Mouse (Mus musculus) hindbrain, embryonic 15.5 days (tissue): Measurements from ENCODE around the gene Abhd13. TPM values are rescaled to one million over a fixed set of nuclear protein-coding genes. Genes with fewer than 3 reads are reported as not detected.

Source experiments
- ATAC-seq: fragments of 200-750 bp; cut with Nextera tagmentation; 2 replicates; pipeline ENCODE4 v1.8.0; 2017; ENCODE audit warnings: low read depth, moderate number of reproducible peaks, moderate TSS enrichment; ENCODE audit not compliant: low FRiP score
- H3K27ac ChIP-seq: fragments of 300-500 bp; sonication (generic); replicated peaks from 2 replicates; pipeline ENCODE4 v1.5.1; 2015; ENCODE audit warnings: mild to moderate bottlenecking, inconsistent platforms
- H3K27me3 ChIP-seq: fragments of 300-500 bp; sonication (generic); 2 replicates; pipeline ENCODE4 v1.6.1; 2015; ENCODE audit warnings: control low read depth, inconsistent platforms
- H3K36me3 ChIP-seq: fragments of 300-500 bp; sonication (generic); 2 replicates; pipeline ENCODE4 v1.6.1; 2015; ENCODE audit warnings: control low read depth, inconsistent platforms
- H3K4me1 ChIP-seq: fragments of 300-500 bp; sonication (generic); replicated peaks from 2 replicates; pipeline ENCODE4 v1.6.1; 2015; ENCODE audit warnings: control low read depth, inconsistent platforms
- H3K4me2 ChIP-seq: fragments of 300-500 bp; sonication (generic); 2 replicates; pipeline ENCODE4 v1.6.1; 2015; ENCODE audit warnings: moderate library complexity, mild to moderate bottlenecking, inconsistent platforms
- H3K4me3 ChIP-seq: fragments of 300-500 bp; sonication (generic); 2 replicates; pipeline ENCODE4 v1.5.1; 2015; ENCODE audit warnings: mild to moderate bottlenecking, inconsistent platforms
- H3K9ac ChIP-seq: fragments of 300-500 bp; sonication (generic); 2 replicates; pipeline ENCODE4 v1.6.1; 2015; ENCODE audit warnings: inconsistent platforms
- H3K9me3 ChIP-seq: fragments of 300-500 bp; sonication (generic); 2 replicates; pipeline ENCODE4 v1.6.1; 2016; ENCODE audit warnings: control low read depth, inconsistent platforms
- WGBS: fragments of 180-500 bp; shearing (Covaris S2); methylation state at CpG from one replicate; pipeline ENCODE4 v1.1.7; 2015; 5-methylcytosine and 5-hydroxymethylcytosine counted together
- polyA plus RNA-seq: library from polyadenylated mRNA; unstranded; fragments of >200 nt; fragmentation: Nextera tagmentation; extraction: Ambion mirVana; gene quantifications from 2 replicates; pipeline ENCODE4 v1.2.1, GENCODE M21; 2015

Abhd13 gene
- polyA plus RNA-seq, result 13.6 and 15.0 TPM in 2 replicates

- H3K4me3 ChIP-seq, result peak within 1 kb of the TSS; percentile 82
- H3K27me3 ChIP-seq, result no peaks in the 10 kb centered on the region
- peaks cover 8% of the 10 kb centered on the region for H3K36me3 ChIP-seq
- peak within 1 kb of the TSS; percentile 62 for H3K4me2 ChIP-seq
- peak within 1 kb of the TSS; percentile 70 for H3K9ac ChIP-seq
- H3K9me3 ChIP-seq, result no peaks in the 10 kb centered on the region
- H3K27ac ChIP-seq, result peak within 1 kb of the TSS; percentile 82
- H3K4me1 ChIP-seq, result peaks cover 48% of the 10 kb centered on the region
- under 1% methylated on average over 65 of the region's 68 CpGs for WGBS
- peak; percentile 61 for ATAC-seq
Measured at GRCm38 (mm10) chr8:9977573-9978314, at the start of gene Abhd13, which contains the start of gene Lig4. Abhd13 (plus strand) TSS chr8:9977707. Lig4 (minus strand) TSS chr8:9977686.

GRCm38 (mm10) chr8:9929746-9930445, 47.6 kb upstream of the Abhd13 start:
- H3K4me1 ChIP-seq, result no peaks in the 10 kb centered on the region

GRCm38 (mm10) chr8:9932711-9933110, 44.8 kb upstream of the Abhd13 start:
- no peak for ATAC-seq

More at GRCm38 (mm10) chr8:9929746-9930445, 47.6 kb upstream of the Abhd13 start:
- H3K36me3 ChIP-seq, result no peaks in the 10 kb centered on the region
- H3K4me3 ChIP-seq, result no peak overlapping the region
- no peak overlapping the region for H3K9ac ChIP-seq
- H3K27me3 ChIP-seq, result no peaks in the 10 kb centered on the region
- H3K4me2 ChIP-seq, result no peak overlapping the region
- 68% methylated on average over 14 of the region's 14 CpGs for WGBS
- no peak; the same call in 1 of the 2 replicates for ATAC-seq
- H3K9me3 ChIP-seq, result no peaks in the 10 kb centered on the region
- H3K27ac ChIP-seq, result no peak overlapping the region

GRCm38 (mm10) chr8:9934891-9935565, 42.5 kb upstream of the Abhd13 start:
- Histone ChIP-seq H3K27me3 (no peaks in the 10 kb centered on the region), H3K4me1 (0 out of 2 replicates have a peak, but pooled peaks cover 2% of the 10 kb centered on the region), H3K4me3 (no peak overlapping the region), H3K36me3 (no peaks in the 10 kb centered on the region), H3K9ac (no peak overlapping the region), H3K27ac (no peak overlapping the region), H3K4me2 (no peak overlapping the region), H3K9me3 (no peaks in the 10 kb centered on the region)
- WGBS, result 39% methylated on average over 10 of the region's 10 CpGs
- ATAC-seq, result peak; percentile 27; the same call in 1 of the 2 replicates

More at GRCm38 (mm10) chr8:9932711-9933110, 44.8 kb upstream of the Abhd13 start:
- Histone ChIP-seq H3K9me3 (no peaks in the 10 kb centered on the region), H3K4me2 (no peak overlapping the region), H3K27ac (no peak overlapping the region), H3K4me1 (0 out of 2 replicates have a peak, but pooled peaks cover 2% of the 10 kb centered on the region), H3K36me3 (no peaks in the 10 kb centered on the region), H3K27me3 (no peaks in the 10 kb centered on the region), H3K4me3 (no peak overlapping the region), H3K9ac (no peak overlapping the region)

GRCm38 (mm10) chr8:9935574-9935973, 41.9 kb upstream of the Abhd13 start:
- H3K4me2 ChIP-seq, result no peak overlapping the region
- H3K9ac ChIP-seq, result no peak overlapping the region
- ATAC-seq, result peak; percentile 23; the same call in 1 of the 2 replicates
- H3K9me3 ChIP-seq, result no peaks in the 10 kb centered on the region
- H3K27me3 ChIP-seq, result no peaks in the 10 kb centered on the region
- H3K4me1 ChIP-seq, result 0 out of 2 replicates have a peak, but pooled peaks cover 2% of the 10 kb centered on the region
- H3K36me3 ChIP-seq, result no peaks in the 10 kb centered on the region
- no peak overlapping the region for H3K4me3 ChIP-seq
- no peak overlapping the region for H3K27ac ChIP-seq
- WGBS, result 70% methylated on average over 7 of the region's 7 CpGs

- Histone ChIP-seq H3K4me3 (no peak overlapping the region), H3K9ac (no peak overlapping the region), H3K36me3 (no peaks in the 10 kb centered on the region), H3K4me1 (no peaks in the 10 kb centered on the region), H3K4me2 (no peak overlapping the region), H3K27ac (no peak overlapping the region), H3K27me3 (no peaks in the 10 kb centered on the region), H3K9me3 (no peaks in the 10 kb centered on the region)
- WGBS, result 64% methylated on average over 10 of the region's 10 CpGs
- ATAC-seq, result no peak
Measured at GRCm38 (mm10) chr8:9949134-9949890, 28.2 kb upstream of the Abhd13 start.

- no peak for ATAC-seq
- Histone ChIP-seq H3K9me3 (no peaks in the 10 kb centered on the region), H3K9ac (no peak overlapping the region), H3K36me3 (no peaks in the 10 kb centered on the region), H3K27ac (no peak overlapping the region), H3K4me1 (no peaks in the 10 kb centered on the region), H3K4me2 (no peak overlapping the region), H3K4me3 (no peak overlapping the region), H3K27me3 (no peaks in the 10 kb centered on the region)
- 67% methylated on average over 4 of the region's 4 CpGs for WGBS
Measured at GRCm38 (mm10) chr8:9958338-9958737, 19.2 kb upstream of the Abhd13 start.

- no peak overlapping the region for H3K4me3 ChIP-seq
- 97% methylated on average over 2 of the region's 2 CpGs for WGBS
- H3K27ac ChIP-seq, result no peak overlapping the region
- H3K27me3 ChIP-seq, result no peaks in the 10 kb centered on the region
- H3K9ac ChIP-seq, result no peak overlapping the region
- ATAC-seq, result no peak
- no peak overlapping the region for H3K4me2 ChIP-seq
- no peaks in the 10 kb centered on the region for H3K9me3 ChIP-seq
- H3K36me3 ChIP-seq, result no peaks in the 10 kb centered on the region
- H3K4me1 ChIP-seq, result no peaks in the 10 kb centered on the region
Measured at GRCm38 (mm10) chr8:9959919-9960318, 17.6 kb upstream of the Abhd13 start.

- no peaks in the 10 kb centered on the region for H3K9me3 ChIP-seq
- no peak overlapping the region for H3K27ac ChIP-seq
- no peak overlapping the region for H3K4me3 ChIP-seq
- peaks cover 41% of the 10 kb centered on the region for H3K36me3 ChIP-seq
- no peak overlapping the region for H3K4me2 ChIP-seq
- WGBS, result 98% methylated on average over 9 of the region's 9 CpGs
- H3K4me1 ChIP-seq, result peaks cover 13% of the 10 kb centered on the region
- no peaks in the 10 kb centered on the region for H3K27me3 ChIP-seq
- no peak overlapping the region for H3K9ac ChIP-seq
- no peak for ATAC-seq
Measured at GRCm38 (mm10) chr8:9971866-9972265, 5.6 kb upstream of the Abhd13 start.

- H3K27me3 ChIP-seq, result no peaks in the 10 kb centered on the region
- H3K27ac ChIP-seq, result no peak overlapping the region
- peaks cover 28% of the 10 kb centered on the region for H3K36me3 ChIP-seq
- H3K4me2 ChIP-seq, result peak overlapping the region; percentile 62
- ATAC-seq, result no peak
- H3K9ac ChIP-seq, result peak overlapping the region; percentile 23; the same call in 1 of the 2 replicates
- 59% methylated on average over 5 of the region's 5 CpGs for WGBS
- peak overlapping the region; percentile 77 for H3K4me3 ChIP-seq
- H3K9me3 ChIP-seq, result no peaks in the 10 kb centered on the region
- peaks cover 38% of the 10 kb centered on the region for H3K4me1 ChIP-seq
Measured at GRCm38 (mm10) chr8:9975276-9975675, 2.2 kb upstream of the Abhd13 start.

- Histone ChIP-seq H3K9me3 (no peaks in the 10 kb centered on the region), H3K9ac (peak overlapping the region; percentile 72), H3K36me3 (peaks cover 25% of the 10 kb centered on the region), H3K4me2 (peak overlapping the region; percentile 62), H3K4me3 (peak overlapping the region; percentile 77), H3K27ac (peak overlapping the region; percentile 69), H3K27me3 (no peaks in the 10 kb centered on the region), H3K4me1 (peaks cover 46% of the 10 kb centered on the region)
- peak; percentile 96 for ATAC-seq
- under 1% methylated on average over 47 of the region's 47 CpGs for WGBS
Measured at GRCm38 (mm10) chr8:9975898-9976611, 1.5 kb upstream of the Abhd13 start.
